Mouse (Mus musculus): ENCODE measurements around the gene Ifit1.

Gene Ifit1

DNA sequence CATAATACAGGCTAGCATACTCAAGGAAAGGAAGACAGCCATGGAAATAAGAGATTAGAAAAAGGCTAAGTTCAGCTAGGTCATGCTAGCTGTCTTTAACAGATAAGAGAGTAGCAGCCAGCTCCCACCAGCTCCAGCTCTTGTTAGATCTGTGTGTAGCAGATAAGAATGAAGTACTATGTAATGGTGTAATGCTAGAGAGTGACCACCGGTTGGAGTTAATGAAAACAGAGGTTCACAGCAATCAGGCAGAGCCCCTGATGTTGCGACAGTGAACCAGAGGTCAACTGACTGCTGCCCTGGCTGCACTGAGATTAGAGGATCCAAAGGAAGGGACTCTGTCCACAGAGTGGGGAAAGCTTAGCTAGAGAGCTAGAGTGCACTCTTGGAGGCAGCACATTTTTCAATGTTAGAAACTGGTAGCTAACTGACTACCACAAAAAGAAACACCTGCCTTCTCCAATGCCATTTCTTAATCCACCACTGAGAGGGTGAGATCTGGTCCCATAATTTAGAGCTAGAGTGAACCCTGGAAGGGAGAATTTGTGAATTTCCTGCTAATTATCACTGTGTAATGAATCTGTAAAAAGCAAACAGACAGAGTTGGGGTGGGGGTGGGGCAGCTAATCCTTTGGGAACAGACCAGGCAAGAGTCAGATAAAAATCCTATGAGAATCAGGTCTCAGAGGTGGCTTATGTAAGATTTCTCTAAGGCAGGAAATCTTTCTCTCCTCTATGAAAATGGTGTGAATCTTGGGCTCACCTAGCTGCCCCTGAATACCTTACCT lies 16.0 kb downstream of the Ifit1 start:
- DNase-seq, result no peak

DNA sequence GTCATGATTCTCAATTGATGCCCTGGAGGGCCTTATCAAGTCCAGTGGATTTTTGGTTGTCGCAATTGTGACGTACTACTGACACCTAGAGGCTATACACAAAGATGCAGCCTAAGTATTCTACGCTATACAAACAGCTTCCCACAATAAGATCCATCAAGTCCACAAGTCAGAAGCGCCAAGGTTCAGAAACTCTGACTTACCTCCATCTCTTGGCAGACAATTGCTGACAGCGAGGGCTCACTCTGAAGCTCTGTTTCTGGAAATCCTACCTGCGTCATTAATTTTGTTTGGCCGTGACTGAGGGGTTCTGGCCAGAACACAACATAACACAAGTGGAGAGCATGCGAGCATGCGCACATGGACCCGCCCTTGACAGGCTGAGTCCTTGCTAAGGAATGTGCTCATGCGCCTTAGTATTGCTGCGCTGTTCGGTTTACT lies 21.4 kb downstream of the Ifit1 start:
- DNase-seq, result peak; percentile 69 to 77

DNA sequence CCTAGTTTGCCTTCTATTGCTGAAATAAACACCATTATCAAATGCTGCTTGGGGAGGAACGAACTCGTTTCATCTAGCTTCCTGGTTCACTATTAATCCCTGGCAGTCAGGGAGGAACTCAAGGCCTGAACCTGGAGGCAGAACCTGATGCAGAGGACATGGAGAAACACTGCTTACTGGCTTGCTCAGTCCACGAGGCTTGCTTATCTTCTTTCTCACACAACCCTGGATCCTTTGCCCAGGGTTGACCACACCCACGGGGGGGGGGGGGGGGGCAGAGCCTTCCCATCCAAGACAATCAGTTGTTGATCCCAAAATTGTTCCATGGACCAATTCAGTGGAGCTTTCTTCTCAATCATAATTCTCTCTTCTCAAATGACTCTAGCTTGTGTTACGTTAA lies 22.1 kb downstream of the Ifit1 start:
- DNase-seq, result no peak

DNA sequence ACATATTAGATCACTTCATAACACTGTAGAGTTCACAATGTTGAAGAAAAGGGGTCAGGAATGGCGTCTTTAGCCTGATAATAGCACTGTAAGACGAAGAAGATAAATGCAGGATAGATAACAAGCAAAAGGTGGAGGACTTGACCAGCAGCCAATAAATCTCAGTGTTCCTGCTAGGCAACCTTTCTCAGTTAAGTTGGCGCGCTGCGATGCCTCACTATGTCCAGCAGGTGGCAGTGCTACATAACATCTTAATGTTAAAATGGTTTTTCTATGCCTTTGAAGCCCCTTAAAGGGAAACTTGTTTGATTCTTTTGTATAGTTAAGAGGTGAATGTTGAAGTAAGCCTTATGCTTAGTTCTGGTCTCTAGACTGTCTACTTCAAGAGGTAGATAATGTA lies 25.5 kb downstream of the Ifit1 start:
- DNase-seq, result peak; percentile 83 to 91

DNA sequence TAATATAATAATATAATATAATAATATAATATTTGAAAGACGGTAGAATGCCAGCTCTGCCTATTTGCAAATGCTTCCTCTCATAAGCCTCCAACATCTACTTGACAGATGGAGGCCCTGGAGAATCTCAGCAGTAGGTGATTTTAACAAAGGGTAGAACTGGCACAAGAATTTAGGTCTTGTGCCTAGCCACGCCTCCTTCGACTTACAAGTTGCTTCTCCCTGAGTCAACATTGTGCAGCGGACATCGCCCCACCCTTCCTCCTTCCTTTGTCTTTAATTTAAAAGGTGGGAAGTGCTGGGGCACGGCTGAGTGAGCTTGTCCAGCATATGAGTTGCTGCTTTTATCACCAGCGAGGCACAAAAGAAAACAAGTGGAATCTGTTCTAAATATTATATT lies 32.8 kb downstream of the Ifit1 start:
- peak; percentile 42 to 59 for DNase-seq

DNA sequence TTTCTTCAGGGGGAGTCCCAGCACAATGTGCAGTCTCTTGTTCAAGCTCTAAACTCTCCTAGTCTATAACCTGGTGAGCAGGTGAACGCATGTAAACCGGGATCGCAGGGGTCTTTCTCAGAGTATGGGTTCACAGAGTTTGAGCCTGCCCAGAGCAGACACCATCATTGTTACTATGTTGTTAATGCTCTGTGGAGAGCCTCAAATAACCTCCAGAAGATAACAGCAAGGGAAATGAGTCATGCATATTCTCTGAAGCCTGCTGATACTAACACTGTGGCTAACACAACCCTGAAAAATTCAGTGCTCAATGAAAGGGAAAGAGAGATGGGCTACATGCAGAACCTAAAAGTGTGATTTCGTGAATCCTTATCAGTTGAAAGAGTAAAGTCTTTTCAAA lies 37.8 kb downstream of the Ifit1 start:
- no peak for DNase-seq

DNA sequence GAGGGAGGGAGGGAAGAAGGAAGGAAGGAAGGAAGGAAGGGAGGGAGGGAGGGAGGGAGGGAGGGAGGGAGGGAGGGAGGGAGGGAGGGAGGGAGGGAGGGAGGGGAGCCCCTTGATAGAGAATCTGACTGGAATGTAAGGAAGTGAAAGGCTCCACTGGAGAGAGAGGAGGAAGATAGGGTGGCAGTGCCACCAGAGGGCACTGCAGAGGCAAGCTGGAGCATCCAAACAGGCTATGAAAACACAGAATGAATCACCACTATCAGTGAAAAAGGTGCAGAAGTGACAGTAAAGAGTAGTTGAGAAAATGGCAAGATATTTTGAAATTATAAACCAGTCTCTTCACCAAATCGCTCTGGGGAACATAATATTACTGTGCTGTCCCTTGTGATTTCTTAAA lies 44.2 kb downstream of the Ifit1 start:
- peak; percentile 72 to 77 for DNase-seq

DNA sequence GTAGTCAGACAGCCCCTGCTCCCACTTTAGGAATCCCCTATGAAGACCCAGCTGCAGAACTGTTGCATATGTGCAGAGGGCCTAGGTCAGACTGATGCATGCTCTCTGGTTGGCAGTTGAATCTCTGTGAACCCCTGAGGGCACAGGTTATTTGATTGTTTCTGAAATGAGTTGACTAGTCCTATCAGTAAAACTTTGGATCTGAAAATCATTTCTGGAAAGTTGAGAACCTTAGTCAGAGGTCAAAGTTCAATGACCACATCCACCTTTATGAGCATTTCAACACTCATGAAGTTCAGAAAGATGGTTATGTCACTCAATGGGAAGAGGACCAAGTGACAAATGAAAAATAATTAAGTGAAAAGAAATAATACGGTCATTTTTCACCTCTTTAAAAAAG lies 44.9 kb downstream of the Ifit1 start:
- DNase-seq, result no peak

DNA sequence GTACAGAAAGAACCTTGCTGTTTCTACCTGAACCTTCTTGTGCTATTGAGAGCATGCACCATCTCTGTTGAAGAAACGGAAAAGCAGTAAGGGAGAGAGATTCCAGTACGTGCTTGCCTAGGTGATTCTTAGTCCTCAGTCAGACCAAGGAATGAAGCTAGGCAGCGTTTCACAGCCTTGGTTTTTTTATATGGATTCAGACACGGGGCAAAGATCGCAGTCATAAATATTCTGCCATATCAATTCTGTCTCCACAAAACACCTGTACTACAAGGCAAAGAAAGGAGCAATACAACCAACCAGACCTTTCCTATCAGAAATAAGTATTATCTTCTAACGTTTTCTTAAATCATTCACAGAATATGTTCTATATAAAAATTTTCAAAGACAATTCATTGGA lies 50.7 kb downstream of the Ifit1 start:
- DNase-seq, result no peak

DNA sequence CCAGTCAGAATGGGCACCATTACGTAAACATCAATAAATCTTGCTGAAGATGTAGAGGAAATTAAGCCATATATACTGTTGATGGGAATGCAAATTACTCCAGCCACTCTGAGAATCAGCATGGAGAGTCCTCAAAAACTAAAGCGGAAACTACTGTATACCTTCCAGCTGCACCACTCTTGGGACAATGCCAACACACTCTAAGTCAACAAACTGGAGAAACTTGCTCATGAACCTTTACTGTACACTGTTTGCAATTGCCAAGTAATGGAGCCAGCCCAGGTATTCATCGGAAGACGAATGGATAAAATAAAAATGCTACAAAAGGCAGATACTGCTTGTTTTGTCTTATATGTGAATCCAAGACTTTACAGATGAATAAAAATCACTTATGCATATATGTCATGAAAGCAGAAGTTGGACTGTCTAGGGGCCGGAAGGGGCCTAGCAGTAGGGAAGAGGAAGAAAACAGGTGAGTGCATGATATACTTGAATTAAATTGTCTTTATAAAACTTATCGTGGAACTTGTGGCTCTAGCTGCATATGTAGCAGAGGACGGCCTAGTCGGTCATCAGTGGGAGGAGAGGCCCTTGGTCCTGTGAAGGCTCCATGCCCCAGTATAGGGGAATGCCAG lies 55.8 kb downstream of the Ifit1 start:
- DNase-seq, result no peak

DNA sequence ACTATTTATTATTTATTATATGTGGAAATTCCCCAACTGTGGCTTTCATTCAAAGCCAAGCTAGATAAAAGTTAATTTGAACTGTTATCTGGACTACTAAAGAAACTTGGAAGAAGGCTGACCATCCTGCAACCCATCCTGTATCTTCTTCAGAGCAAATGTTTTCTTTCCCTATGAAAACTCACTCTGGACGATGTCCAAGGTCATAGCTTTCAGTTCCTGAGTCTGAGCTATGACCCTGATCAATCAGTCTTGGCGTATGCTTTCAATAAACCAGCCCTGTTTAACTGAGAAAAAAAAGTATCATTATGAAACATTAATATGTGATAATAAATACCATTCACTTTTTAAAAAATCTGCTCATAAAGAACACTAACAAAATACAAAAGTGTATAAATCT lies 56.8 kb downstream of the Ifit1 start:
- DNase-seq, result no peak

DNA sequence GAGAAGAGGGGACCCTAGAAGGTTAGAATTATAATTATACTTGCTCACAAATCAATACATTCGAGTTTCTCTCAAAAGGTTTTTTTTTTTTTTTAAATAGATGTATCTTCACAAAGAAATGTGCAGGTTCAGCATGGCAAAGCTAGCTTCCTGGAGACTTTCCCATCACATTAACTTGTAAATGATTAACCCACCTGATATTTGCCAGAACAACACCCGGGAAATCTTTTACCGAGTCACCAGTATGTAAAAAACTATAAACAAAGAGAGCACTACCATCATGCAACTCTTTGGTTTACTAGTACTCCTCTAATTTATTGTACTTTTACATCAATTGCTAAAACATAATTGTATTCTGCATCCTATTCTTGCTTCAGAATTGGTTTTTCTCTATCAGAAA lies 57.8 kb downstream of the Ifit1 start:
- no peak for DNase-seq

DNA sequence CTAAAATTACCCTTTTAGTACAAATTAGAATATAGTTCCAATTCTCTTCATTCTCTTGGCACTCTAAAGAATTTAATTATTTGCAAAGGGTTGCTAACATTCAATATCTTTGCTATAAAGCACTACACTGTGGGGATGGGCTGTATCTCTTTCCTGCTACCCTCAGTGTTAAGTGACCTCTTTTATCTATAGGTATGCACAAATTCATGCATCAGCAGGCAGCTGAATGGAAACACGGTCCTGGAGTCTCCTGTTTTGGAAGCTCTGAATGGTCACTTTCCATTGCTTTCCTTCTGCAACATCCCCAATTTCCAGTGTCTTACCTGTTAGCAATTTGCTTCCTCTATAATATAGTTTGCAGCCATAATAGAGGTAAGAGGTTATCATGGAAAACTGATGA lies 58.2 kb downstream of the Ifit1 start:
- no peak for DNase-seq

DNA sequence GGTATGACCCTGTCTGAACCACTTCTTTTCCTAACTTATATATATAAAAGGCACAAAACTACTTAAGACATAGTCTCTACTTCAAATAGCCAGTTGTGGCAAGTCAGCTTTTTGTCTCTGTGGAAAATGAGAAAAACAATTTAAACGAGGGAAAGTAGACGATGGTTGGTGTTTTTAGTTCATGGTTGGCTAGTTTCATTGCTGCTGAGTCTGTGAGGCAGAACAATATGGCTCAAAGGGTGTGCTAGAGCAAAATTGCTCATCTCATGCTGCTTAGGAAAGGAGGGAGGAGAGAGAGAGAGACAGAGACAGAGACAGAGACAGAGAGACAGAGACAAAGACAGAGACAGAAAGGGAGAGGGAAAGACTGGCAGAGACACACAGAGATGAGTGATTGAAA lies 58.6 kb downstream of the Ifit1 start:
- no peak for DNase-seq
